Mouse (Mus musculus): ENCODE results near the gene Gm20906. TPM values are rescaled to one million over a fixed set of nuclear protein-coding genes. Genes with fewer than 3 reads are reported as not detected.

Gm20906 gene
- not detected for total RNA-seq (2023)

DNA sequence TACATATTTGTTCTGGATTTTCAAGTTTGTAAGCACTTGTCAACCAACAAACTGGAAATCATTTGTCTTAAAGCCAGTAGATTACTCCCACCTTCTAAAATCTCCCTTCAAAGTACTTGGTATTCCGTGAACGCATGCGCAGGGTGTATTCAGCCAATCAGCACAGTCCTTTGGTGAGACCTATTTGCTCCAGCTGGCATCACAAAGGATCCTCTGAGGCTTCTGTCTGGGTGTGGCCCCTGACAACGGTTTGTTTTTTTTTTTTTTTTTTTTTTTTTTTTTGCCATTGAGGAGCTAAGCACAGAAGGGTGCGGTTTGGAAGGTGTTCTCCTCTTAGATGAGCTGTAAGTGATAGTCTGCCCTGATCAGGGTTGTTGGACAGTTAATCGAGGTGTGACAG, at the start of gene Gm20906:
Gene Gm20906 (plus strand): TSS at position 301 of the 400 bp plus-strand sequence.

